Mouse (Mus musculus) B cell, adult 67 days (primary cell): ENCODE data around the gene Tspan4. TPM values are rescaled to one million over a fixed set of nuclear protein-coding genes. Genes with fewer than 3 reads are reported as not detected.

Experiments used
- total RNA-seq, 2 experiments: library from RNA; stranded (reverse); gene quantifications; 4 replicates each; pipeline ENCODE4 v1.2.4; 2023

The Tspan4 gene
- under 1 TPM in 1 of 2 experiments, not detected in 1; 0.99 TPM for total RNA-seq

DNA sequence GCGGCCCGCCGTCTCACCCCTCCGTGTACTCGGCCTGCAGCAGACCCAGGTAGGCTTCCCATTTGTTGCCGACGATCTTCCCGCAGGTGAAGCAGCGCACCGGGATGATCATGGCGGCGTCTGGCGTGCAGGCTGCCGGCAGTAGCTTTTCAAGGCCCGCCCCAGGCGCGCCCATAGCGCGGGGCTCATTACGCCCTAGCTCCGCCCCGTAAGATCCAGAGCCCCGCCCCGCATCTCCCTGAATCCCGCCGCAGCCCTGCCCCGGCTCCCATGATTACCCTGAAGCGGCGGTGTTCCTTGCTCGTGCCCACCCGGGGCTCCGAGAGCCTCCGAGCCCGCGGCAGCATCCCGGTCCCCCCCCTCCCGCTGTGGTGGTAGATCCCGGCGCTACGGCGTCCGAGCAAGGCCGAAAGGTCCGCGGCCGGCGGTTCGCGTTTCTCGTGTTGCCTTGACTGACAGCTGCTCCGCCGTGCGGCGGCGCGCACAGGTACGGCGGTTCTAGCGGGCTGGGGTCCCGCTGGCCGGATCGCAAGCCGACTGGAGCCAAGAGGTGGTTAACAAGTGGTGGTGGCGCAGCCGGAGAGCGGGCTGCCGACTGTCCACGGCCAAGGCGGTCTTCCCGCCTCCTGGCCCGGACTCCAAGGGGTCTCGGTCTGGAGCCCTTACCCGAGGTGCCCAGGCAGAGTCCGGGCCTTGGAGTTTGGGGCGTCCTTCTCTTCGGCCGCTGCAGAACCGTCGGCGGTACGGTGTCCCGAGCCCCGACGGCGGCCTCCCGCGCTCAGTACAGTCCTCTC, at the start of gene Tspan4, which contains the start of gene Polr2l:
Gene Tspan4 (plus strand): TSS at position 230 of the 794 bp plus-strand sequence.
Gene Polr2l (minus strand): TSS at position 122 of the 794 bp plus-strand sequence.

DNA sequence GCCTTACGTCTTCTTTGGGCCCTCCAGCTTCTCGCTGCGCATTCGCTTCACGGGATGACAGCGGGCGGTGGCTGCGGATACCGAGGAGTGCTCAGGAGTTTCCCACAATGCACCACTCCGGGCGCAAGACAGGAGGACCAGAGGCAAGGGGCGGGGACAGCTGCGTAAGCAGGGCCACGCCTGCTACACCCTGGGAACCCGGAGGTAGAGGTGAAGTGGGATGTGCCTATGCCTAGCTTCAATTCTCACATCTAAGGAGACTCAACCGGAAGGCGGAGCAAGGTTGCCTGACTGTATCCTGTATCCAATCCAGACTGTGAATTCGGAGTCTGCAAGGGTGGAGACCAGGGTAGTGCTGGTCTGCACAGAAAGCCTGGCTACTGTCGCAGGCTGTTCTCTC, 45.7 kb upstream of the Tspan4 start, which contains the start of gene Cend1:
Gene Cend1 (minus strand): TSS at position 182 of the 400 bp plus-strand sequence.

DNA sequence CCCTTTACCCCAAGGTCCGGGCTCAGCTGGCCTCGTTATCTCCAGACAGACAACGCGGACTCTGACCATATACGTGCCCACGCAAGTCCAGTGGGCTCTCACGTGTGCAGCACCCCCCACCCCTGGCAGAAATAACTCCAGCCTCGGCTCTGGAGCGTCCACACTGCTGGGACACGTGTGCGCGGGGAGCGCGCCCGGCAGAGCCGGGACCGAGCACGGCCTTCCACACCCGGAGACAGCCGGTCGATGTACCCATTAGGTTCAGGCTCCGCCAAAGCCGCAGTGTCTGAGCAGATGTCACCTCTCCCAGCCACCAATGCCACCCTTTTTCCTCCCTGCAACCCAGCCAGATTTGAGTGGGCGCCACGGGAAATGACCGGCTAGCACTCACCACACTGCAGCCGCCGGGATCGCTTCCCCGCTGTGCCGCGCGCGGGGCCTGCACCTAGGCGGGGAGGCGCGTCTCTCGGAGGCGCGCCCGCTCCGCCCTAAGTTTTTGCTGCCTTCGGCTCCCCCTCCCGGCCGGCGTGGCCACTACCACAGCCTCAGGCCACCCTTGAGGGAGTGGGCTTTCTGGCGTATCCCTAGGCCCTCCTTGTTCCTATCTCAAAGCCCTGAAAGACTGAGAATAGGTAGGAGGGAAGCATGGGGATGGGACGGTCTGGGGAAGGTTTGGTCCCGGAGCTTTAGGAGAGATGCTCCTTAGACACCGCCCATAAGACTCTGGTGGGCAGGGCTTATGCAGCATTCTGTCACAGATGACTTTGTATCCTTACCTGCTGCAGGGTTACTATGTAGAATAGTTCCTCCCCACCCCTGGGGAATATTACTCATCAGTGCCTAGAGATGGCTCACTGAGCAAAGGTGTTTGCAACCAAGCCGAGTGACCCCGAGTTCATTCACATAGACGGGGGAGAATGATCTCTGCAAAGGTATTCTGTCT, 37.6 kb upstream of the Tspan4 start, which contains the start of gene Slc25a22:
Gene Slc25a22 (minus strand): TSS at position 715 of the 943 bp plus-strand sequence.

DNA sequence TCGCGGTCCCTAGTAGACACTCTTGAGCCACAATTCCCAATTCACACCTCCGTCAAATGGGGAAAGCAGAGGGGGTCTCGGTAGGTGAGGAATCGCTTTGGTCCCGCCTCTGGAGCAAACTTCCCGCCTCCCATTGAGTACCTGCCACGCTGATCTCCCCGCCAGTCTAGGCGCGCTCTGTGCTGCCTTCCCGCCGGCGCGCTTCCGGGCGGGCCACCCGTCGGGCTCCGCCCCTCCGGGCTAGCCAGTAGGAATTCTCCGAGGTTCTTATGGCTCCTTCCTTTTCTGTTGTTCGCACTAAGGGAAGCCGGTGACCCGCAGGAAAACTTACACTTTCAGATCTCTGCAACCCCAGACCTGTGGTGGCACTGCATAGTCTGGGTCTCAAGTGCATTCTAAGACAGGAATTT, 31.2 kb upstream of the Tspan4 start, which contains the start of gene Pidd1:
Gene Pidd1 (minus strand): TSS at position 198 of the 410 bp plus-strand sequence.

DNA sequence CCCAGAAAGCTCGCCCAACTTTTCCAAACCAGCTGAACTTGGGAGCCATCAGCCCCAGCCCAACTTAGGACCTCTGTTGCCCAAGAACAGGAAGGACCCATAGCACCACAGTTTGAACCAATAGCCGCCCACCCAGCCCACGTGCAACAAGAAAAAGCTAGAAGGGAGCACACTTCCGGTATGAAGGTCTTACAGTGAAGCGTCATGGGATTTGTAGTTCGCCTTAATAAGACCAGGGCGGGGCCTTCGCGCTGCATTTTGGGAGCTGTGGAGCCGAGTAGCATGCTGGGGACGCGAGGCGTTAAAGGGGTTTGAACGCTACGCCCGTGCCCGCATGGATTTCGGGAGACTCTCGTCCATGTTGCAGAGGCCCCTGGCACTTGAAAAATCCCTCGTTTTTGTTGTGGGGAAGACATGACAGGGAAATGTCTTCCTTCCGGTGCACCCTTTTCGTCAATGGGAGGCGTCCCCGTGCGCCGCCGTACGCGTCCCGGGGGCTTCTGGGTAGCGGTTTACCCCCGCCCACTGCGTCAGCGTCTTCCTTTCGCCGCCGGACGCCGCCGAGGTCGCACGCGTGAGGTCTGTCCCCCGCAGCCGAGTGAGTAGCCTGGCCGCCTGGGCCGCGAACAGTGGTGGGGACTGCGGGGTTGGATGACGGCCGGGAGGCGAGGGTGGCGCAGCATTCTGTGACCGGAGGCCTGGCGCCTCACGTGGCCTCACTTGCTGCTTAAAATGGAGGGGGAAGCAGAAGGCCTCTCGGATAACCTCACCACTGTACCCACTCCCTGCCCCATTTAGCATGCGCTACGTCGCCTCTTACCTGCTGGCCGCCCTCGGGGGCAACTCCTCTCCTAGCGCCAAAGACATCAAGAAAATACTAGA, 27.7 kb upstream of the Tspan4 start, which contains the start of gene Rplp2:
Gene Rplp2 (plus strand): TSS at position 261 of the 882 bp plus-strand sequence.

DNA sequence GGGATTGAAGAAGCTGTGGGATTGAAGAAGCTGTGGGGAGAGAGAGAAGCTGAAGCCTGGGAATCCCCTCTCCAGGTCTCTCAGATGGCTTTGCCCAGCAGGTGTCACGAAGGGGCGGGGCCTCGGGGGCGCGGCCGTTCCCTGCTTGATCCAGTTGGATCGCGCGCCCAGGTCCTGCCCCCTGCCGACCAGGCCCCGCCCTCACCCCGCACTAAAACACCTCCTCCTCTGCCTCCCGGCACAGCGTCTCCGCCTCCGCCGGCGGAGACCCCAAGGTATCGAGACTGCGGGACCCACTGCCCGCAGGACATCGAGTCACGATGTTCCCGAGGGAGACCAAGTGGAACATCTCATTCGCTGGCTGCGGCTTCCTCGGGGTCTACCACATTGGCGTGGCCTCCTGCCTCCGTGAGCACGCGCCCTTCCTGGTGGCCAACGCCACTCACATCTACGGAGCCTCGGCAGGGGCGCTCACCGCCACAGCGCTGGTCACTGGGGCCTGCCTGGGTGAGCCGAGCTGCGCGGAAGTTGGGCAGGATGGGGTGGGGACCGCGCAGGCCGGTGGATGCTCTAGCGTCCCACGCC, 20.0 kb upstream of the Tspan4 start, which contains the start of gene Pnpla2:
Gene Pnpla2 (plus strand): TSS at position 232 of the 585 bp plus-strand sequence.

DNA sequence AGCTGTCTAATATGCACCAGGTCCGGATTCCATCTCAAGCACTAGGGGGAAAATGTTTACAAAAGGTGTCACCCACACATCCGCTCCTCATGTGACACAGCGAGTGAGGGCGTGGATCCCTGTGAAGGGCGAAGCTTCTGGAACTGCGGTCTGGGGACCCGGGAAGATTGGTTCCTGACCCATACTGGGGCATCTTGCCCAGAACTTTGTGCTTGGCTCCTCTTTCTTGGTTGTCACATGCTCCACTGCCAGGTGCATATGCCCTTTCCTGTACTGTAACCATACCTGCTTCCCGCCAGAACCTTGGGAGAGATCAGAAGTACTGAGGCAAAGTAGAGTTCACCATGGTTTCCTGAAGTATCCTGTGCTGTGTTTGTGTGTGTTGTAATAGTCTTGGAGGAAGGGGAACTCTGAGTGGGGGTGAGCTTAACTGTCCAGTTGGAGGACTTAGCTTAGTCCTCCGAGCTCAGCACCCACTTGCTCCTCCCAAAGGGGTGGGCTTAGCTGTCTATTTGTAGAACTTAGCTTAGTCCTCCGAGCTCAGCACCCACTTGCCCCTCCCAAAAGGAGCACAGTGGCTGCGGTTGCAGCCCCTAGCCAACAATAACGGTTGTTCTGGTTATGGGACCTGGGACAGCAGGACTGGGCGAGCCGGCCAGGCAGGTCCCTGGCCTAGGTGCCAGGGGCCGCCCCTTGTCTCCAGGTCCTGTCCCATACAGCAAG, 14.5 kb upstream of the Tspan4 start, which contains the start of gene Cracr2b:
Gene Cracr2b (plus strand): TSS at position 704 of the 723 bp plus-strand sequence.

DNA sequence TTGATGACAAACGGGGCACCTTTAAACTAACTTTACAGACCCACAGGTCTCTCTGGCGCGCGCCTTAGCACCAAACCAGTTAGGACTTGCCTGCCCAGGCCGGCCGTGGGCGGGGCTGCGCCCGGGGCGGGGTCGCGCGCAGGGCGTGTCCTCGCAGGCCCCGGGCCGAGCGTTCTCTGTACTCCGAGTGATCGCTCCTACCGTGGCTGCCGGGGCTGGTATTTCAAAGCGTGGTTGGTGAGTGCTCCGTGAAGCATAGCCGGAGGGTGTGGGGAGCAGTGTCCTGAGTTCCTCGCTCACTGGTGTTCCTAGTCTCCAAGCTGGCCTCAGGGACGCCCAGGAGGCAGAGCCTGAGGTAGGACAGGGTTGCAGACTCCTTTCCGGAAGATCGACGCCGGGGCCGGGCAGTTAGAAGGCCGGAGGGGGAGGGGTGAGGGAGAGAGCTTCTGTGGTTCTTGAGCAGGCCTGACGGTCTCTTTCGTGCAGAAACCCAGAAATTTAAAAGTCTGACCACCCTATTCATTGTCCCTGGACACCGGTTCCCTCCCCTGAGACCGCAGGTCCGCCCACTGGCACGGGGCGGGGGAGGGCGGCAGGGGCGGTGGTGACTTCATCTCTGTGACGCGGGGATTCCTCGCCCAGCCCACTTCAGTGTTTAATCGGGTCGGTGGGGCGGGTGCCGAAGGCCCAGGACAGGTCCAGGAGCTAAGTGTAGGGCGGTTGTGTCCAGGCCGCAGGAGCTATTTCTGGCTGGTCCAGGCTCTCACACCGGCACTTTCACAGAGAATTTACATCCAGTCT, 7.6 kb upstream of the Tspan4 start, which contains the start of gene Cd151:
Gene Cd151 (plus strand): TSS at position 163 of the 801 bp plus-strand sequence.

DNA sequence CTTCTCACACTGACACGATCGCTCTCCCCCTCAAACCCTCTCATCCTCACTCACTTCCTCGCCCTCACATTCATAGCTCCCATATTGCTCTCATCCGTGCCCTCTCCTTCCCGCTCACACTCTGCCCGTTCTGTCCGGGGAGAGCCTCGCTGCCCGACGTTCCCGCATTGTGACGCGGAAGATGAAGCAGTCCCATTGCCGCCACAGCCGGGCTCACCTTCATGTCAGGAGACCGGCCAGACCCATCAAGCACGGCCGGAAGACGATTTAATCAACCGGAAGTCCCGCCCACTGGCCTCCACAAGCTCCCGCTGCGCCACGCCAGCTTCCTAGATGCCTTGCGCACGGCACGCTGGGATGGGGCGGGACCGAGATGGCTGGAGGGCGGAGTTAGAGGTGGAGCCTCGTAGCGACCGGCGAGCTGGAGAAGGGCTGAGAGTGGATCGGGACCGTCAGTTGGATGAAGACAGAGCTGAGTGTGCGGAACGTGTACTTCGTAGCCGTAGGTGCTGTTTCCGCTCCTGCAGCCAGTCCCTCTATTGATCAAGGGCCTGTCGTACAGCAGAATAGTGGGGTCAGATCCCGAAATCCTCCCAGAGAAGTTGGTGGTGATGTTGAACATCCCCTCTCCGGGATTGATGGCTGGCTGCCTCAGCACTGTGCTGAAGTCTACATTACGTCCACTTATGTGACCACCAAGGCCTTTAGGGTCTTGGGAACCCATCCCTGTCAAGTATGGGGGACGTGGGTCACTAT, 64.7 kb downstream of the Tspan4 start, which contains the start of gene Chid1:
Gene Chid1 (minus strand): TSS at position 302 of the 756 bp plus-strand sequence.

Other genes starting within 250 kb of the Tspan4 start
- 100 to 1,000 TPM; 149 TPM for gene Phrf1, start 246.5 kb upstream of the Tspan4 start, total RNA-seq
- gene Irf7, start 208.8 kb upstream of the Tspan4 start, total RNA-seq: 10 to 100 TPM; 27.7 to 43.8 TPM
- not detected for gene Cdhr5, start 198.5 kb upstream of the Tspan4 start, total RNA-seq
- not detected for gene Sct, start 196.1 kb upstream of the Tspan4 start, total RNA-seq
- not detected for gene Drd4, start 183.2 kb upstream of the Tspan4 start, total RNA-seq
- 10 to 100 TPM; 44.0 to 45.2 TPM for gene Deaf1, start 147.6 kb upstream of the Tspan4 start, total RNA-seq
- 10 to 100 TPM; 21.6 to 30.3 TPM for gene Tmem80, start 147.5 kb upstream of the Tspan4 start, total RNA-seq
- under 1 TPM; 0.24 to 0.84 TPM for gene Eps8l2, start 136.4 kb upstream of the Tspan4 start, total RNA-seq
- 100 to 1,000 TPM; 146 to 150 TPM for gene Taldo1, start 83.0 kb upstream of the Tspan4 start, total RNA-seq
- 10 to 100 TPM; 31.8 to 46.1 TPM for gene Gatd1, start 61.1 kb upstream of the Tspan4 start, total RNA-seq
- gene Cend1, start 45.7 kb upstream of the Tspan4 start, total RNA-seq: not detected
- gene Slc25a22, start 37.3 kb upstream of the Tspan4 start, total RNA-seq: 10 to 100 TPM; 45.5 to 49.9 TPM
- gene Pidd1, start 31.2 kb upstream of the Tspan4 start, total RNA-seq: 1 to 10 TPM; 5.9 to 6.3 TPM
- 1,000 to 10,000 TPM; 2,341 to 2,386 TPM for gene Rplp2, start 27.9 kb upstream of the Tspan4 start, total RNA-seq
- gene Pnpla2, start 20.0 kb upstream of the Tspan4 start, total RNA-seq: 10 to 100 TPM; 54.1 to 58.8 TPM
- not detected for gene Cracr2b, start 14.1 kb upstream of the Tspan4 start, total RNA-seq
- gene Cd151, start 7.8 kb upstream of the Tspan4 start, total RNA-seq: 10 to 100 TPM; 11.2 to 17.5 TPM
- 10 to 100 TPM; 18.6 to 21.3 TPM for gene Polr2l, start 108 bp upstream of the Tspan4 start, total RNA-seq
- 10 to 100 TPM; 18.7 to 24.5 TPM for gene Chid1, start 64.6 kb downstream of the Tspan4 start, total RNA-seq
- 10 to 100 TPM; 43.5 to 45.4 TPM for gene Ap2a2, start 86.9 kb downstream of the Tspan4 start, total RNA-seq
- not detected for gene Muc6, start 180.1 kb downstream of the Tspan4 start, total RNA-seq
- gene Muc2, start 215.1 kb downstream of the Tspan4 start, total RNA-seq: not detected